Mouse (Mus musculus) lung, embryonic 16.5 days (tissue): ENCODE measurements around the gene Mrpl12. TPM values are rescaled to one million over a fixed set of nuclear protein-coding genes. Genes with fewer than 3 reads are reported as not detected.

ENCODE experiments used
- ATAC-seq: fragments of 200-750 bp; cut with Nextera tagmentation; 2 replicates; pipeline ENCODE4 v1.8.0; 2017; ENCODE audit warnings: low read depth, mild to moderate bottlenecking, moderate library complexity
- H3K27ac ChIP-seq: fragments of 300-500 bp; sonication (generic); 2 replicates; pipeline ENCODE4 v1.5.1; 2014; ENCODE audit warnings: mild to moderate bottlenecking, control low read depth, low read length
- H3K27me3 ChIP-seq: fragments of 300-500 bp; sonication (generic); 2 replicates; pipeline ENCODE4 v1.6.1; 2014; ENCODE audit warnings: low read depth, low read length, mixed read lengths; ENCODE audit not compliant: control insufficient read depth, insufficient read depth
- H3K36me3 ChIP-seq: fragments of 300-500 bp; sonication (generic); 2 replicates; pipeline ENCODE4 v1.6.1; 2014; ENCODE audit warnings: low read length; ENCODE audit not compliant: control insufficient read depth, insufficient read depth
- H3K4me1 ChIP-seq: fragments of 300-500 bp; sonication (generic); replicated peaks from 2 replicates; pipeline ENCODE4 v1.6.1; 2014; ENCODE audit warnings: low read length, mixed read lengths; ENCODE audit not compliant: control insufficient read depth, insufficient read depth
- H3K4me2 ChIP-seq: fragments of 300-500 bp; sonication (generic); 2 replicates; pipeline ENCODE4 v1.6.1; 2014; ENCODE audit warnings: low read depth, low read length, control low read depth
- H3K4me3 ChIP-seq: fragments of 300-500 bp; sonication (generic); 2 replicates; pipeline ENCODE4 v1.5.1; 2014; ENCODE audit warnings: mild to moderate bottlenecking, low read length, control low read depth
- H3K9ac ChIP-seq: fragments of 300-500 bp; sonication (generic); 2 replicates; pipeline ENCODE4 v1.6.1; 2014; ENCODE audit warnings: low read length, control low read depth
- H3K9me3 ChIP-seq: fragments of 300-500 bp; sonication (generic); 2 replicates; pipeline ENCODE4 v1.6.1; 2016; ENCODE audit warnings: low read length; ENCODE audit not compliant: control insufficient read depth
- WGBS: fragments of 180-500 bp; shearing (Covaris S2); extraction: QIAGEN DNeasy Blood & Tissue Kit; methylation state at CpG from one replicate; pipeline ENCODE4 v1.1.7; 2014; 5-methylcytosine and 5-hydroxymethylcytosine counted together
- polyA plus RNA-seq: library from polyadenylated mRNA; unstranded; fragments of >200 nt; fragmentation: Nextera tagmentation; extraction: Ambion mirVana; gene quantifications from 2 replicates; pipeline ENCODE4 v1.2.1, GENCODE M21; 2015

Mrpl12 gene
- polyA plus RNA-seq, 1 experiment from 2014 or later: 117 TPM

DNA sequence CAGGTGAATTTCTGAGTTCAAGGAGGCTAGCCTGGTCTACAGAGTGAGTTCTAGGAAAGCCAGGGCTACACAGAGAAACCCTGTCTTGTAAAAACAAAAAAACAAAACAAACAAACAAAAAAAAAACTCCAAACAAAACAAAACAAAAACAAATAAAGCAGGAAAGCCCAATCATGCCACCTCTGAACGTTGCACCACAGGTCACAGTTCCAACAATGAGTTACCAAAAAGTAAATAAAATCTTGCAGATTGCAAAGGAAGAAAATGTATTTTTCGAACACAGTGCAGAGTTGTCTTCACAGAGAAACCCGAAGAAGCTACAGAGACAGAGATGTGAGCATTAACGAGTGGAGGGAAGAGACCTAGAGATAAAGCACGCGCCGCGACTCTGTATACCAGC, 38.2 kb downstream of the Mrpl12 start:
- Histone ChIP-seq H3K9ac (no peak overlapping the region), H3K4me3 (no peak overlapping the region), H3K9me3 (no peaks in the 10 kb centered on the region), H3K4me1 (peaks cover 13% of the 10 kb centered on the region), H3K27me3 (no peaks in the 10 kb centered on the region; the same call in 1 of the 2 replicates), H3K4me2 (no peak overlapping the region), H3K36me3 (no peaks in the 10 kb centered on the region), H3K27ac (no peak overlapping the region)
- ATAC-seq: no peak
- 81% methylated on average over 8 of the region's 8 CpGs for WGBS

GRCm38 (mm10) chr11:120525959-120526358, 41.5 kb downstream of the Mrpl12 start:
- ATAC-seq: no peak

DNA sequence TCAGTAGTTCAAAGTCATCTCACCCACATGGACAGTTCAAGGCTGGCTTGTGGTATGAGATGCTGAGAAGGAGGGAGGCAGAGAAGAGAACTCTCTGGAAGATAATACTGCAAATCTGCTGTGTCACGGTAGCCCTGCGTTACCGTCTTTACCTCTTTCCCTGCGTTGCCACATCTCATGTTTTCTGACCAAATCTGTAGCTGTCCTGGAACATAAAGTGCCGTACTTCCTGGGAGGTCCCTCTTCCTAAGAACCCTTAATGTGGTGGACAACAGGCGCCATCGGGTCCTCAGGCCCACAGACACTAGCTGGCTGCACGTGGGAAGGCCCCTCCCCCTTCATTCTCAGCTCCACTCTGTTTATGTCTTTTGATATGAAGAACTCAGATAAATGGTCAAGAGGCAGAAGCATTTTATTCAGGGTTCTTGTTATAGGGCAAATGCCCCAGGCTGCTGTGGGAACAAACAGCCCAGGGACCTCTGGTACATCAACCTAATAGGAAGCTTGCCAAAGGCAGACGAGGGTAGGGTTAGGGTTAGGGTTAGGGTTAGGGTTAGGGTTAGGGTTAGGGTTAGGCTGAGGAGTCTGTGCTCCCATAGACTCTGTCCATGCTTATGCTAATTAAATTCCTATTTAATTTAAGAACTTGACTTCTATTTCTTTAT, 43.4 kb downstream of the Mrpl12 start:
- no peak for ATAC-seq
- Histone ChIP-seq H3K9me3 (no peaks in the 10 kb centered on the region), H3K4me3 (no peak overlapping the region), H3K27me3 (peaks cover 49% of the 10 kb centered on the region), H3K27ac (no peak overlapping the region), H3K36me3 (no peaks in the 10 kb centered on the region), H3K4me2 (no peak overlapping the region), H3K4me1 (peaks cover 10% of the 10 kb centered on the region), H3K9ac (no peak overlapping the region)
- WGBS: 52% methylated on average over 9 of the region's 9 CpGs

More at GRCm38 (mm10) chr11:120525959-120526358, 41.5 kb downstream of the Mrpl12 start:
- Histone ChIP-seq H3K9ac (no peak overlapping the region), H3K27me3 (peaks cover 32% of the 10 kb centered on the region), H3K4me1 (peaks cover 7% of the 10 kb centered on the region), H3K36me3 (no peaks in the 10 kb centered on the region), H3K4me3 (no peak overlapping the region), H3K9me3 (no peaks in the 10 kb centered on the region), H3K4me2 (no peak overlapping the region), H3K27ac (no peak overlapping the region)
- 95% methylated on average over 2 of the region's 2 CpGs for WGBS

DNA sequence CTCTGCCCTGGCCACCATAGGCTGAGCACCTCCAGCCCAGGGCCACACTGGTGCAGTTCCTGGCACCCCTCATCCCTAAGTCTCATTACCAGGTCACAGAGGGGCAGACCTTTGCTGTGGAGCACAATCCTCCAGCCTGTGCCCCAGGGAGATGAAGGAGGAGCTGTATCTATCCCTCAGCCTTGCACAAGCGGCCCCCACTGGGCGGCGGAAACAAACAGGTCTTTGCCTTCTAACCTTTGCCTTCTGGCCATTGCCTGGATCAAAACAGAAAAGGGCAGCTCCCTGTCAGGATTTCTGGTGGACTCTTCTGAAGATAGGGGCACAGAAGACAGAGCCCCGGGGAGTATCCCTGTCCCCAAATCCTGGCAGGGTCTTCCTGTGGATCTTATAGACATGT, 44.5 kb downstream of the Mrpl12 start:
- H3K9ac ChIP-seq: no peak overlapping the region
- 59% methylated on average over 4 of the region's 4 CpGs for WGBS
- no peak for ATAC-seq
- peaks cover 50% of the 10 kb centered on the region for H3K27me3 ChIP-seq
- peaks cover 10% of the 10 kb centered on the region for H3K4me1 ChIP-seq
- H3K4me3 ChIP-seq: no peak overlapping the region
- no peaks in the 10 kb centered on the region for H3K9me3 ChIP-seq
- no peak overlapping the region for H3K27ac ChIP-seq
- no peaks in the 10 kb centered on the region for H3K36me3 ChIP-seq
- no peak overlapping the region for H3K4me2 ChIP-seq

- ATAC-seq: peak; percentile 60; the same call in 1 of the 2 replicates
- Histone ChIP-seq H3K4me1 (peaks cover 10% of the 10 kb centered on the region), H3K4me2 (peak within 1 kb of the TSS; percentile 86), H3K27ac (no peak within 1 kb of the TSS), H3K4me3 (peak within 1 kb of the TSS; percentile 51), H3K9ac (peak within 1 kb of the TSS; percentile 68), H3K36me3 (no peaks in the 10 kb centered on the region), H3K27me3 (peaks cover 52% of the 10 kb centered on the region), H3K9me3 (no peaks in the 10 kb centered on the region)
- 8% methylated on average over 49 of the region's 62 CpGs for whole genome bisulfite sequencing
Measured at GRCm38 (mm10) chr11:120530085-120530964, 45.9 kb downstream of the Mrpl12 start, which contains the start of gene Gcgr. TSS of gene Gcgr (plus strand) at chr11:120530699.

DNA sequence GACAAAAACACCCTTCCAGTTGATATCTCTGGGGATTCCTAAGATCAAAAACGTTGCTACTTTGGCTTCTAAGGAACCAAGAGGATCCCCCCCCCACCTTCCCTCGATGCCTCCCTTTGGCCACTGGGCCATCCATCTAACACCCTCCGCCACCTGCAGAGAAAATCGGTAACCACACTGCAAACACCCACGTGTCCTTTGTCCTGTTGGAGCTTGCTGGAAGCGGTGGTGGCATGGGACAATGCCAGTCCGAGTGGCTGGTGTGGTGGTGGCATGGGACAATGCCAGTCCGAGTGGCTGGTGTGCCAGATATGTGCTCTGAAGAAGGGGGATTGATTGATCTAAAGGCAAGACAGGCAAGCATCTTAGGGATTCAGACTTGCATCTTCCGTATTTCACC, 47.2 kb downstream of the Mrpl12 start:
- H3K9me3 ChIP-seq: no peaks in the 10 kb centered on the region
- no peak overlapping the region for H3K4me2 ChIP-seq
- H3K4me3 ChIP-seq: no peak overlapping the region
- no peak for ATAC-seq
- peaks cover 52% of the 10 kb centered on the region for H3K27me3 ChIP-seq
- H3K36me3 ChIP-seq: no peaks in the 10 kb centered on the region
- H3K9ac ChIP-seq: no peak overlapping the region
- 24% methylated on average over 9 of the region's 9 CpGs for WGBS
- H3K27ac ChIP-seq: no peak overlapping the region
- peaks cover 10% of the 10 kb centered on the region for H3K4me1 ChIP-seq

GRCm38 (mm10) chr11:120534093-120534492, 49.7 kb downstream of the Mrpl12 start:
- Histone ChIP-seq H3K4me1 (peaks cover 19% of the 10 kb centered on the region), H3K27me3 (peaks cover 39% of the 10 kb centered on the region), H3K27ac (no peak overlapping the region), H3K4me3 (no peak overlapping the region), H3K36me3 (no peaks in the 10 kb centered on the region), H3K9me3 (no peaks in the 10 kb centered on the region), H3K4me2 (no peak overlapping the region), H3K9ac (no peak overlapping the region)
- no peak for ATAC-seq
- WGBS: 83% methylated on average over 8 of the region's 8 CpGs

DNA sequence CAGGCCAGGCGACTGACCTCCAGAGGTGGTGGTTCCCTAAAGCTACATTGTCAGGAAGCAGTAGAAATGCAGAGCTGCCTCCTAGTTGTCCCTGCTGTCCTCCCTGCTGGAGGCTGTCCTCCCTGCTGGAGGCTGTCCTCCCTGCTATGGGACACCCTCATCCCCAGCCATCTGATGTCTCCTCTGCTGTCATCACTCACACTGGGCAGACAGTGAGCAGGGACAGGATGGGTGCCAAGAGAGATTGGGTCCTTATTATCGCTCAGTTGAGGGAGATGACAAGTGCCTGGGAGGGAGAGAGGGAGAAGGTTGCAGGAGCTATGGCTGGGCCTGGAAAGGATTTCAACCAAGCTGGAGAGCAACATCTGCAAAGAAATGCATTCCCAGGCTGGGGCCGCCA, 50.7 kb downstream of the Mrpl12 start:
- no peaks in the 10 kb centered on the region for H3K36me3 ChIP-seq
- peaks cover 29% of the 10 kb centered on the region for H3K4me1 ChIP-seq
- no peak overlapping the region for H3K4me3 ChIP-seq
- WGBS: 59% methylated on average over 3 of the region's 3 CpGs
- no peak overlapping the region for H3K27ac ChIP-seq
- no peaks in the 10 kb centered on the region for H3K9me3 ChIP-seq
- H3K9ac ChIP-seq: no peak overlapping the region
- no peak overlapping the region for H3K4me2 ChIP-seq
- peaks cover 29% of the 10 kb centered on the region for H3K27me3 ChIP-seq
- ATAC-seq: no peak

DNA sequence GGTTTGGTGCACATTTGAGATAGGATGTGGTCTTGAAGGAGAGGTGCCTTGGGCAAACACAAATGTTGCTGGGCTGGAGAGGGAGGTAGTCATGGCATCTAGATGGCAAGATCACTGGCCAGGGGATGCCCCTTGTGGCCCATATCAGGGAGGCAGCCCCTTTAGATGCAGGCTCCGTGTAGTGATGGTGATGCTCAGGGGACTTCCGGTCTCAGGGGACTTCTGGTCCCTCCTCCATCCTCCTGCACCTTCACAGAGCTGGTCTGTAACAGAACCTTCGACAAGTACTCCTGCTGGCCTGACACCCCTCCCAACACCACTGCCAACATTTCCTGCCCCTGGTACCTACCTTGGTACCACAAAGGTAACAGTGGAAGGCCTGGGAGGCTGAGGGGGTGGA, 51.4 kb downstream of the Mrpl12 start:
- H3K4me3 ChIP-seq: no peak overlapping the region
- H3K27me3 ChIP-seq: peaks cover 22% of the 10 kb centered on the region
- 73% methylated on average over 3 of the region's 3 CpGs for WGBS
- H3K27ac ChIP-seq: no peak overlapping the region
- peaks cover 29% of the 10 kb centered on the region for H3K4me1 ChIP-seq
- no peaks in the 10 kb centered on the region for H3K36me3 ChIP-seq
- H3K9me3 ChIP-seq: no peaks in the 10 kb centered on the region
- H3K9ac ChIP-seq: no peak overlapping the region
- ATAC-seq: no peak
- no peak overlapping the region for H3K4me2 ChIP-seq
